Mouse (Mus musculus): Measurements from ENCODE around the gene Nisch. TPM values are rescaled to one million over a fixed set of nuclear protein-coding genes. Genes with fewer than 3 reads are reported as not detected.

The Nisch gene
- polyA plus RNA-seq, 1 experiment from 2014 or later: 413 TPM

GRCm38 (mm10) chr14:31237101-31237882 lies 20.5 kb upstream of the Nisch start:
- Histone ChIP-seq H3K9ac (no peak overlapping the region), H3K27me3 (no peaks in the 10 kb centered on the region), H3K4me1 (peaks cover 4% of the 10 kb centered on the region; the same call in 1 of the 2 replicates), H3K9me3 (no peaks in the 10 kb centered on the region), H3K36me3 (no peaks in the 10 kb centered on the region), H3K4me2 (no peak overlapping the region), H3K27ac (no peak overlapping the region), H3K4me3 (no peak overlapping the region)
- 65% methylated on average over 7 of the region's 7 CpGs for WGBS
- ATAC-seq (ENCODE audit: borderline replicate concordance, extremely low read depth, low FRiP score, low TSS enrichment): no peak

GRCm38 (mm10) chr14:31233996-31234591 lies 17.3 kb upstream of the Nisch start:
- WGBS: 14% methylated on average over 11 of the region's 11 CpGs
- H3K36me3 ChIP-seq: no peaks in the 10 kb centered on the region
- peaks cover 28% of the 10 kb centered on the region; the same call in 1 of the 2 replicates for H3K4me1 ChIP-seq
- H3K9me3 ChIP-seq: no peaks in the 10 kb centered on the region
- peak overlapping the region; percentile 71 for H3K27ac ChIP-seq
- H3K4me2 ChIP-seq: no peak overlapping the region
- ATAC-seq (ENCODE audit: borderline replicate concordance, extremely low read depth, low FRiP score, low TSS enrichment): peak; percentile 10; the same call in 1 of the 2 replicates
- peak overlapping the region; percentile 6; the same call in 1 of the 2 replicates for H3K9ac ChIP-seq
- H3K27me3 ChIP-seq: no peaks in the 10 kb centered on the region
- no peak overlapping the region for H3K4me3 ChIP-seq

- ATAC-seq (ENCODE audit: borderline replicate concordance, extremely low read depth, low FRiP score, low TSS enrichment): peak; percentile 64
- H3K27me3 ChIP-seq: no peaks in the 10 kb centered on the region
- no peaks in the 10 kb centered on the region for H3K36me3 ChIP-seq
- H3K4me2 ChIP-seq: no peak overlapping the region
- H3K9ac ChIP-seq: no peak overlapping the region
- H3K9me3 ChIP-seq: no peaks in the 10 kb centered on the region
- peaks cover 35% of the 10 kb centered on the region; the same call in 1 of the 2 replicates for H3K4me1 ChIP-seq
- 71% methylated on average over 14 of the region's 14 CpGs for WGBS
- H3K27ac ChIP-seq: peak overlapping the region; percentile 71
- H3K4me3 ChIP-seq: no peak overlapping the region
Observed at GRCm38 (mm10) chr14:31233070-31233995, 16.6 kb upstream of the Nisch start.

GRCm38 (mm10) chr14:31232404-31233069 lies 15.8 kb upstream of the Nisch start:
- no peaks in the 10 kb centered on the region for H3K27me3 ChIP-seq
- ATAC-seq (ENCODE audit: borderline replicate concordance, extremely low read depth, low FRiP score, low TSS enrichment): no peak
- H3K9ac ChIP-seq: no peak overlapping the region
- H3K36me3 ChIP-seq: no peaks in the 10 kb centered on the region
- peak overlapping the region; percentile 65 for H3K27ac ChIP-seq
- H3K4me2 ChIP-seq: no peak overlapping the region
- 66% methylated on average over 13 of the region's 13 CpGs for WGBS
- no peaks in the 10 kb centered on the region for H3K9me3 ChIP-seq
- H3K4me3 ChIP-seq: no peak overlapping the region
- peaks cover 43% of the 10 kb centered on the region for H3K4me1 ChIP-seq

- peak overlapping the region; percentile 50 for H3K27ac ChIP-seq
- no peaks in the 10 kb centered on the region for H3K27me3 ChIP-seq
- H3K4me3 ChIP-seq: no peak overlapping the region
- no peaks in the 10 kb centered on the region for H3K9me3 ChIP-seq
- WGBS: 60% methylated on average over 8 of the region's 8 CpGs
- H3K36me3 ChIP-seq: no peaks in the 10 kb centered on the region
- H3K4me1 ChIP-seq: peaks cover 56% of the 10 kb centered on the region
- no peak overlapping the region for H3K4me2 ChIP-seq
- ATAC-seq (ENCODE audit: borderline replicate concordance, extremely low read depth, low FRiP score, low TSS enrichment): no peak
- H3K9ac ChIP-seq: no peak overlapping the region
Observed at GRCm38 (mm10) chr14:31230442-31230841, 13.7 kb upstream of the Nisch start.

- Histone ChIP-seq H3K4me2 (no peak overlapping the region), H3K27me3 (no peaks in the 10 kb centered on the region), H3K9me3 (no peaks in the 10 kb centered on the region), H3K27ac (peak overlapping the region; percentile 84; the same call in 1 of the 2 replicates), H3K4me1 (peaks cover 52% of the 10 kb centered on the region), H3K9ac (no peak overlapping the region), H3K4me3 (no peak overlapping the region), H3K36me3 (no peaks in the 10 kb centered on the region)
- ATAC-seq (ENCODE audit: borderline replicate concordance, extremely low read depth, low FRiP score, low TSS enrichment): no peak
- WGBS: 49% methylated on average over 6 of the region's 6 CpGs
Observed at GRCm38 (mm10) chr14:31228234-31228633, 11.5 kb upstream of the Nisch start.

GRCm38 (mm10) chr14:31226978-31227377 lies 10.2 kb upstream of the Nisch start:
- Histone ChIP-seq H3K9ac (no peak overlapping the region), H3K9me3 (no peaks in the 10 kb centered on the region), H3K36me3 (no peaks in the 10 kb centered on the region), H3K4me1 (peaks cover 50% of the 10 kb centered on the region), H3K27me3 (no peaks in the 10 kb centered on the region), H3K27ac (peak overlapping the region; percentile 84), H3K4me2 (no peak overlapping the region), H3K4me3 (no peak overlapping the region)
- WGBS: 22% methylated on average over 4 of the region's 4 CpGs
- ATAC-seq (ENCODE audit: borderline replicate concordance, extremely low read depth, low FRiP score, low TSS enrichment): peak; percentile 87

- Histone ChIP-seq H3K9me3 (no peaks in the 10 kb centered on the region), H3K4me3 (peak within 1 kb of the TSS; percentile 23), H3K4me1 (peaks cover 22% of the 10 kb centered on the region), H3K36me3 (no peaks in the 10 kb centered on the region), H3K27me3 (no peaks in the 10 kb centered on the region), H3K27ac (0 out of 2 replicates have a peak within 1 kb of the TSS, but pooled peaks have one; percentile 26), H3K9ac (0 out of 2 replicates have a peak within 1 kb of the TSS, but pooled peaks have one; percentile 36), H3K4me2 (peak within 1 kb of the TSS; percentile 43)
- WGBS: 9% methylated on average over 11 of the region's 11 CpGs
- peak; percentile 69 for ATAC-seq (ENCODE audit: borderline replicate concordance, extremely low read depth, low FRiP score, low TSS enrichment)
Observed at GRCm38 (mm10) chr14:31217666-31218065, 920 bp upstream of the Nisch start, which contains the start of gene Sema3g. Sema3g (plus strand) TSS chr14:31217860.

GRCm38 (mm10) chr14:31215157-31216002 lies 1.4 kb downstream of the Nisch start:
- WGBS: 24% methylated on average over 15 of the region's 15 CpGs
- Histone ChIP-seq H3K27me3 (no peaks in the 10 kb centered on the region), H3K9me3 (no peaks in the 10 kb centered on the region), H3K4me1 (peaks cover 22% of the 10 kb centered on the region), H3K9ac (no peak overlapping the region), H3K4me3 (no peak overlapping the region), H3K36me3 (no peaks in the 10 kb centered on the region), H3K27ac (peak overlapping the region; percentile 48), H3K4me2 (peak overlapping the region; percentile 21; the same call in 1 of the 2 replicates)
- peak; percentile 44; the same call in 1 of the 2 replicates for ATAC-seq (ENCODE audit: borderline replicate concordance, extremely low read depth, low FRiP score, low TSS enrichment)

- H3K9ac ChIP-seq: no peak overlapping the region
- peaks cover 22% of the 10 kb centered on the region for H3K4me1 ChIP-seq
- no peak overlapping the region for H3K4me2 ChIP-seq
- no peak overlapping the region for H3K27ac ChIP-seq
- no peak overlapping the region for H3K4me3 ChIP-seq
- H3K36me3 ChIP-seq: no peaks in the 10 kb centered on the region
- 0 out of 2 replicates have a peak, but pooled peaks have one; percentile 29 for ATAC-seq (ENCODE audit: borderline replicate concordance, extremely low read depth, low FRiP score, low TSS enrichment)
- no peaks in the 10 kb centered on the region for H3K27me3 ChIP-seq
- no peaks in the 10 kb centered on the region for H3K9me3 ChIP-seq
- 49% methylated on average over 3 of the region's 3 CpGs for WGBS
Observed at GRCm38 (mm10) chr14:31214684-31215083, 2.1 kb downstream of the Nisch start.
